Mouse (Mus musculus) ovary, postnatal 14 days (tissue): ENCODE measurements around the gene Trappc6a.
A peak's percentile ranks its signal among the peaks of the same experiment; 100 is the strongest.
"Not testable (repeated sequence)": the region's sequence is repeated elsewhere in the genome, so short reads cannot be mapped to it uniquely, and the experiment has no call there.

Source experiments
- DNase-seq: peaks from one replicate; pipeline ENCODE4 v3.0.0; 2022; ENCODE audit warnings: low spot score

Gene Trappc6a

GRCm38 (mm10) chr7:19489525-19489924, 18.7 kb upstream of the Trappc6a start:
- no peak for DNase-seq

- no peak for DNase-seq
Observed at GRCm38 (mm10) chr7:19491731-19492130, 16.5 kb upstream of the Trappc6a start.

DNA sequence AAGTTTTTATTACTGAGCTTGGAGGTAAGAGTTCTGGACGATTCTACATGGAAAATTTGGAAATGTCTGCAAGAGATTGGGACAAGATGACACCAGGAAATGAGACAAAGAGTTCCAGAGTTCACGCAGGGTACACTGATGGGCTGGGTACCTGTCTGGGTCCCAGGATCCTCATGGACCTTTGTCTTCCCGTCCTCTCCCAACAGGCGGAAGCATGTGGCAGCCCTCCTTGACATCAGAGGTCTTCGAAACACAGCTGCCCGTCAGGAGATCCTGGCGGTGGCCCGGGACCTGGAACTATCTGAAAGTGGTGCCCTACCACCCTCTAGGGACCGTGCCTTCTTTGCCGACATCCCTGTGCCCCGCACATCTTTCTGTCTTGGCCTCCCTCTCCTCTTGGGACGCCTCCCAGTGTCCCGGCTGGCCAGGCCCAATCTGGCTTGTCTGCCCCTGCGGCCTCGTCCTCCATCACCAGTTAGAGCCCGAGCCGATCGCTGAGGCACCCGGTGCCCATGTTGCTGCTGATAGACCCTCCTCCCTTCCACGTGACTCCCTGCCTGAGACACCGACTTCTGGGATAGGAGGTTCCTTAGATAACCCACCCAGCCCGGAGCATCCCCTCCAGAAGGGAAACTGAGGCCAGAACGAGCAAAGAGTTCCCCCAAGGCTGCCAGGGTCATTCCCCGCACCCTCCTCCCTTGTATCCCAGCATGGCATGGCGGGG, 13.3 kb upstream of the Trappc6a start:
- DNase-seq: no peak

DNA sequence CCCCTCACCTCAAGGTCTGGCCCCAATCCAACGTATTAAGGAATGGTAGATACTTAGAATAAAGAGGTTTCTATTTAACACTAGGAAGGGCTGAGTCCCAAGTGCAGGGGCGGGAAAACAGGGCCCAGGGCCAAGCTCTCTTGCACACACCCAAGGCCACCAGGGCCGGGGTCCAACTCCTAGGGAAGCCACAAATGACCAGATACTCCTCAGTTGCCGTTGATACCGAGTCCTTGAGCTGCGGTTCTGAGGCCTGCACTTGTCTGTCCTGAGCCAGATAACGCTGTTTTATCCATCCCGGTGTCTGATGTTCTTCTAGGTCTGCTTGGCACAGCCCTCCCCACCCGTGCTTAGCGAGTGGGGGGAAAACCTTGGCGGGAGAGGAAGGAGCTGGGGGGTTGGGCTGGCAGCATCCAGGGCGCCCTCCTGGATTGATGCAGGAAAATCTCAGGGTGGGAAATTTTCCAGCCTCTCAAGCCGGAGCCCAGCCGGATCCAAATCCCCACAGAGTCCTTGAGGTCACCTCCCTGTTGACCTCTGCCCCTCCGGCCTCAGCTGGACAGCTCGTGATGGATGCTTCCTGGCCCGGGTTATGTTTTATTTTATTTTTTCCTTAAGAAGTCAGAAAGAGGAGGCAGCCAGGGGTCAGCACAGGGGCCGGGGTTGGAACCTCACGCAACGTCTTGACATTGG, 12.5 kb upstream of the Trappc6a start:
- DNase-seq: peak; percentile 54

GRCm38 (mm10) chr7:19496214-19496555, 12.0 kb upstream of the Trappc6a start:
- no peak for DNase-seq

DNA sequence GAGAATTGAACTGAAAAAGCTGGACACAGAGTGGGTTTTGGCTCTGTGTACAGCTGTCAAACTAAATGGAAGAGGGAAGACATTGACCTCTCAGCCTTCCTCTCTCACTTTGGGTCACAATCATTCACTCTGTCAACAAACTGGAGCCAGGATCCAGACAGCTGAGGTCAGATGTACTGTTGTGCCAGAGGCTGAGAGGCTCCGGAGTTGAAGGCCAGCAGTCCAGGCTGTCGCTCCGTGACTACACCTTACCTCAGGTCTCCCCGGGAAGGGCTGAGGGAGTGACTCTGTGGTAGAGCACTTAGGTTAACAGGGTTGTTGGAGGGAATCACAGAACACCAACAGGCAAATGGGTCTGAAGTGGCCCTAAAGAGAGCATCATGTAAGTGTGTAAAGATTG, 9.9 kb upstream of the Trappc6a start:
- no peak for DNase-seq

GRCm38 (mm10) chr7:19500420-19501363, 7.5 kb upstream of the Trappc6a start:
- no peak for DNase-seq

- no peak for DNase-seq
Observed at GRCm38 (mm10) chr7:19501658-19502057, 6.5 kb upstream of the Trappc6a start.

- DNase-seq: peak; percentile 51
Observed at GRCm38 (mm10) chr7:19503481-19504068, 4.6 kb upstream of the Trappc6a start.

GRCm38 (mm10) chr7:19506326-19506725, 1.9 kb upstream of the Trappc6a start:
- DNase-seq: no peak

- no peak for DNase-seq
Observed at GRCm38 (mm10) chr7:19506969-19507611, 1.1 kb upstream of the Trappc6a start.

DNA sequence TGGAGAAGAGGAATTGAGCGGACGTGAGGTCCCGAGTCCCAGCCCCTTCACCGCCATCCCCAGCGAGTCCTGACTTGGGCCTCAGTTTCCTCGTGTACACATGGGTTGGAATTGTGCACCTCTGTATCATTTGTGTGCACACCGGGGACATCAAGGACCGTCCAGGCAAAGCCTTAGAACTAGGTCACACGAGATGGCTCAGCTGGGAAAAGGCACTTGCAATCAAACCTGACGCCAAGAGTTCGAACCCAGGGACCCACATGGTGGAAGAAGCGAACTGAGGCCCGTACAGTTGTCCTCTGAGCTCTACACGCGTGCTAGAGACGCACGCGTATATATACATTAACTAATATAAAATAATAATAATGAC, 598 bp upstream of the Trappc6a start:
- no peak for DNase-seq

GRCm38 (mm10) chr7:19508924-19509568, 851 bp downstream of the Trappc6a start:
- DNase-seq: no peak

DNA sequence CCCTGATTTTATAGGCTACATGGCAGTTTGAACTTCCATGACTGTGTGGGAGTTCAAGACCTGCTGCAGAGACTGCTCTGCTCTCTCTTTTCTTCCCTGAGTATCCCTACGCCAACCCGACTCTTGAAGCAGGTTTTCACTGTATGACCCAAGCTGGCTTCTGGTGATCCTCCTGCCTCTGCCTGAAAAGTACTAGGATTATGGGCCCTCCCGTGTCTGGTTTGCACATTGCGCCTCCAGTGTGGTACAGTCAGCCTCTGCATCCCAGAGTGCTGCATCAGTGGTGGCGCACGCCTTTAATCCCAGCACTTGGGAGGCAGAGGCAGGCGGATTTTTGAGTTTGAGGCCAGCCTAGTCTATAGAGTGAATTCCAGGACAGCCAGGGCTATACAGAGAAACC, 1.6 kb downstream of the Trappc6a start:
- no peak for DNase-seq

GRCm38 (mm10) chr7:19511934-19512333, 3.7 kb downstream of the Trappc6a start:
- DNase-seq: not testable (repeated sequence)

- no peak for DNase-seq
Observed at GRCm38 (mm10) chr7:19512353-19512752, 4.2 kb downstream of the Trappc6a start.

DNA sequence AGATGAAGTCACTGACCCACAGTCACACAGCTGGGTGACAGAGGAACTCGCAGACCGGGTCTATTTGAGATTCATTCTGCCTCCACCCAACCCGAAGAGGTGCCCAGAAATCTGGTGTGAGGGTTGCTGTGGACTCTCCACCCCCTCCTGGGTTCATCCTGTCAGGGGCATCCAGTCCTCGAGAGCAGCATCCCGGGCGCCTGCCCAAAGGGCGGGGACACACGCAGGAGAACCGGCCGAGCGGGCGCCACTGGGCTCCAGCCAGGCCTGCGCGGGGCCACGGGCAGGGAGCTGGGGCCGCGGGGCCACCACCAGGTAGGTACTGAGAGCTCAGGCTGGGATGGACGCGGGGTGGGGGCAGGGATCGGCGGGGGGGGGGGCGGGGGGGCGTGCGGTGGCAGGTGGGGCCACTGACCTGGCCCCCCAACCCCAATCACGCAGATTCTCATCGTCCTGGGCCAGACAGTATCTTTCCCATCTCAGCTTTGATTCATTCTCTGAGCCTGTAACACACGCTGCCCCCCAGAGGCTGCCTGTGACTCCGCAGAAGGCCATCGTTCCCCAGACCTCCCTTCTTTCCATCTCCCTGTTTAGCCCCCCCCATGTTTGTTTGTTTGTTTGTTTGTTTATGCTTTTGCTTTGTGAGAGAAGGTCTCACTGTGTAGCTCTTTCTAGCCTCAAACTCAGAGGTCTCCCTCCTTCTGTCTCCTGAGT, 9.6 kb downstream of the Trappc6a start, which contains the start of gene Nkpd1:
Gene Nkpd1, plus strand, starts transcription at position 187 of the 714 bp plus-strand sequence.
- DNase-seq: no peak

DNA sequence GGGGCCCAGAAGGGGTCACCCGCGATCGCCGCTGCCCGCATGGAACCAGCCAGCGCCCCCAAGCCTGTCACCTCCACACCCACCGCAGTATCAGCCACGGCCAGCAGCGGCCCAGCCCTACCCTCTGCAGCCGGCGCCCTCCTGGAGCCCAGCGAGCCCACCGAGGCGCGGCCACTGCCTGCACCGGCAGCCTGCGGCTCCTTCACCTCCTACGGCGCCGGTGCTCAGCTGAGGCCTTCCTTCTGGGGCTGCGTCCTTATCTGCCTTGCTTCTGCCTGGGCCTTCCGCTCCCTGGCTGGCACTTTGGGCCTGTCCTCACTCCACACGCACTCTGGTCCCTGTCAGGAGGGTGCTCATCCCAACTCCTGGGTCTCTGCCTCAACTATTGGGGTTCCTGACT, 11.8 kb downstream of the Trappc6a start:
- no peak for DNase-seq

DNA sequence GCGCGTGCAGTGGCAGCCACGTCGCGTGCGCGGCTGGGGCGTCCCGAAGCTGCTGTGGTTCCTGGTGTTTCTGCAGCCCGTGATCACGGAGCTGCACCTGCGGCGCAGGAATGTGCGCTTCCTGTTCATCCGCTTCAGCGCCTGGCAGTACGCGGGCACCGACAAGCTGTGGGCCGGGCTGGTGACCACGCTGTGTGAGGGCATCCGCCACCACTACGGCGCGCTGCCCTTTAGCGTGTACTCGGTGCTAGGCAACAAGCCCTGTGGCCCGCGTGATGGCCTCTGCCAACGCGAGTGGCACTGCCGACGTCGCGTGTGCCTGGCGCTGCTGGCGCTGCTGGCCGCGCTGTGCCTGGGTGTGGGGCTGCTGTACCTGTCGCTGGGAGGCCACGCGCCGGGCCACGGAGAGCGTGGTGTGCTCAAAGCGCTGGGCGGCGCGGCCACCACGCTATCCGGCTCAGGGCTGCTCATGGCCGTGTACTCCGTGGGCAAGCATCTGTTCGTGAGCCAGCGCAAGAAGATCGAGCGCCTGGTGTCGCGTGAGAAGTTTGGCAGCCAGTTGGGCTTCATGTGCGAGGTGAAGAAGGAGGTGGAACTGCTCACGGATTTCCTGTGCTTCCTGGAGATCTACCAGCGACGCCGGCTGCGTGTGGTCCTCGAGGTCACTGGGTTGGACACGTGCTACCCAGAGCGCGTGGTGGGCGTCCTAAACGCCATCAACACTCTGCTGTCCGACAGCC, 15.0 kb downstream of the Trappc6a start:
- no peak for DNase-seq
